Mouse (Mus musculus): ENCODE results near the gene Tkt. TPM values are rescaled to one million over a fixed set of nuclear protein-coding genes. Genes with fewer than 3 reads are reported as not detected.

Gene Tkt
- total and polyA plus RNA-seq, 2 experiments from 2014 or later, result 37.8 to 108 TPM

- TF ChIP-seq EP300 (IDR thresholded peaks at IDR 0.05; ENCODE audit: low read depth), result no peak; the same call in 1 of the 2 replicates
- no peak for TF ChIP-seq CTCF (IDR thresholded peaks at IDR 0.05; ENCODE audit: low read depth)
- Histone ChIP-seq H3K27me3 (ENCODE audit: control insufficient read depth, insufficient read depth, low read length) (no peaks in the 10 kb centered on the region), H3K9me3 (replicated peaks; ENCODE audit: control insufficient read depth, low read length) (no peaks in the 10 kb centered on the region), H3K36me3 (replicated peaks; ENCODE audit: control insufficient read depth, insufficient read depth, low read length) (no peaks in the 10 kb centered on the region), H3K9ac (replicated peaks; ENCODE audit: low read depth, low read length) (peak overlapping the region; percentile 89), H3K27ac (ENCODE audit: low read depth) (peak overlapping the region; percentile 97), H3K4me1 (ENCODE audit: control insufficient read depth, insufficient read depth) (peaks cover 42% of the 10 kb centered on the region), H3K4me2 (ENCODE audit: low read depth, low read length) (peak overlapping the region; percentile 94), H3K4me3 (ENCODE audit: low read depth, low read length) (peak overlapping the region; percentile 80)
- ATAC-seq (ENCODE audit: insufficient read depth, low read depth), result peak; percentile 90
- DNase-seq (ENCODE audit: low spot score), result peak; percentile 95
- under 1% methylated on average over 68 of the region's 69 CpGs for WGBS
These were observed 1.0 kb downstream of the Tkt start for GRCm38 (mm10) chr14:30548965-30549776.

DNA sequence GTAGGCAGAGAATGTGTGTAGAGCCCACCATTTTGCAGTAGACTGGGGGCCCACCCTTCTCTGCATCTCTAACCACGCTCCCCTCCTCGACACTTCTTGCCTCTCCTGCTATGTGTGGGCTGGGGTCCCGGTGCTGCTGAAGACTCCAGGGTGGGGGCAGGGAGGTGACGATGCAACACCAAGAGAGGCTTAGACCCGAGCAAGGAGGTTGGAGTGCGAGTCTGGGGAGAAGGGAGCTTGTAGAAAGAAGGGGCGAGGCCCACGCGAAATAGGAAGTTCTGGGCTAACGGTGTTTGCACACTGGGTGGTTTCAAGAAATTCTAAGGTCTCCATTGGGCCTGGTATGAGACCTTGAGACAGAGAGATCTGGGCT, 1.6 kb downstream of the Tkt start:
- H3K4me2 ChIP-seq (ENCODE audit: low read depth, low read length), result peak overlapping the region; percentile 94
- H3K4me3 ChIP-seq (ENCODE audit: low read depth, low read length), result peak overlapping the region; percentile 80
- no peak for ATAC-seq (ENCODE audit: insufficient read depth, low read depth)
- H3K4me1 ChIP-seq (ENCODE audit: control insufficient read depth, insufficient read depth), result peaks cover 42% of the 10 kb centered on the region
- H3K27ac ChIP-seq (ENCODE audit: low read depth), result peak overlapping the region; percentile 97
- no peaks in the 10 kb centered on the region for H3K9me3 ChIP-seq (replicated peaks; ENCODE audit: control insufficient read depth, low read length)
- no peak for TF ChIP-seq EP300 (IDR thresholded peaks at IDR 0.05; ENCODE audit: low read depth)
- TF ChIP-seq CTCF (IDR thresholded peaks at IDR 0.05; ENCODE audit: low read depth), result no peak
- H3K9ac ChIP-seq (replicated peaks; ENCODE audit: low read depth, low read length), result peak overlapping the region; percentile 89
- H3K27me3 ChIP-seq (ENCODE audit: control insufficient read depth, insufficient read depth, low read length), result no peaks in the 10 kb centered on the region
- H3K36me3 ChIP-seq (replicated peaks; ENCODE audit: control insufficient read depth, insufficient read depth, low read length), result no peaks in the 10 kb centered on the region
- WGBS, result 2% methylated on average over 10 of the region's 10 CpGs
- DNase-seq (ENCODE audit: low spot score), result no peak

GRCm38 (mm10) chr14:30550232-30551070, 2.3 kb downstream of the Tkt start:
- Histone ChIP-seq H3K27ac (ENCODE audit: low read depth) (peak overlapping the region; percentile 97; the same call in 1 of the 2 replicates), H3K36me3 (replicated peaks; ENCODE audit: control insufficient read depth, insufficient read depth, low read length) (no peaks in the 10 kb centered on the region), H3K4me3 (ENCODE audit: low read depth, low read length) (peak overlapping the region; percentile 80), H3K9me3 (replicated peaks; ENCODE audit: control insufficient read depth, low read length) (no peaks in the 10 kb centered on the region), H3K27me3 (ENCODE audit: control insufficient read depth, insufficient read depth, low read length) (no peaks in the 10 kb centered on the region), H3K9ac (replicated peaks; ENCODE audit: low read depth, low read length) (peak overlapping the region; percentile 89), H3K4me2 (ENCODE audit: low read depth, low read length) (peak overlapping the region; percentile 94), H3K4me1 (ENCODE audit: control insufficient read depth, insufficient read depth) (peaks cover 42% of the 10 kb centered on the region)
- no peak for TF ChIP-seq CTCF (IDR thresholded peaks at IDR 0.05; ENCODE audit: low read depth)
- no peak for TF ChIP-seq EP300 (IDR thresholded peaks at IDR 0.05; ENCODE audit: low read depth)
- DNase-seq (ENCODE audit: low spot score) (no peak), ATAC-seq (ENCODE audit: insufficient read depth, low read depth) (no peak)
- 30% methylated on average over 8 of the region's 8 CpGs for WGBS

DNA sequence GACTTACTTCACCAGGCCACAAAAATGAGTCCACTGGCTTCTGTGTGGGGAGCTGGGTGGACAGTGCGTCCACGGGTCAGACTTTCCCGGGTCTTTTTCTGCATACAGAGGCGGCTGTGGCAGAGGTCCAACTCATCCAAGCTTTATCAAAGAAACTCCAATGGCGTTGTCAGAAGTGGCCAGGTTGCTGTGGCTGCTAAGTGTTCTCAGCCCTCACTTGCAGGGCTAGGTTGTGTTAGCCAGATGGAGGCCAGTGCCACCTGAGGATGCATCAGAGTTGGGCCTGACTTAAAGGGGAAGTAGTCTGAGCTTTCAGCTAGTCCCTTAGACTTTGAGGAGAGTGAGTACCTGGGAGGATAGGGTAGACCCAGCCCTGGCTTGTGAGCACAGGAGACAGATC, 3.4 kb downstream of the Tkt start:
- H3K9ac ChIP-seq (replicated peaks; ENCODE audit: low read depth, low read length), result no peak overlapping the region
- DNase-seq (ENCODE audit: low spot score) (peak; percentile 45), ATAC-seq (ENCODE audit: insufficient read depth, low read depth) (no peak)
- peaks cover 42% of the 10 kb centered on the region for H3K4me1 ChIP-seq (ENCODE audit: control insufficient read depth, insufficient read depth)
- H3K27me3 ChIP-seq (ENCODE audit: control insufficient read depth, insufficient read depth, low read length), result no peaks in the 10 kb centered on the region
- H3K4me2 ChIP-seq (ENCODE audit: low read depth, low read length), result peak overlapping the region; percentile 94
- no peak overlapping the region for H3K4me3 ChIP-seq (ENCODE audit: low read depth, low read length)
- no peak overlapping the region for H3K27ac ChIP-seq (ENCODE audit: low read depth)
- WGBS, result 15% methylated on average over 5 of the region's 5 CpGs
- no peak for TF ChIP-seq EP300 (IDR thresholded peaks at IDR 0.05; ENCODE audit: low read depth)
- TF ChIP-seq CTCF (IDR thresholded peaks at IDR 0.05; ENCODE audit: low read depth), result no peak
- H3K36me3 ChIP-seq (replicated peaks; ENCODE audit: control insufficient read depth, insufficient read depth, low read length), result peaks cover 7% of the 10 kb centered on the region
- H3K9me3 ChIP-seq (replicated peaks; ENCODE audit: control insufficient read depth, low read length), result no peaks in the 10 kb centered on the region

DNA sequence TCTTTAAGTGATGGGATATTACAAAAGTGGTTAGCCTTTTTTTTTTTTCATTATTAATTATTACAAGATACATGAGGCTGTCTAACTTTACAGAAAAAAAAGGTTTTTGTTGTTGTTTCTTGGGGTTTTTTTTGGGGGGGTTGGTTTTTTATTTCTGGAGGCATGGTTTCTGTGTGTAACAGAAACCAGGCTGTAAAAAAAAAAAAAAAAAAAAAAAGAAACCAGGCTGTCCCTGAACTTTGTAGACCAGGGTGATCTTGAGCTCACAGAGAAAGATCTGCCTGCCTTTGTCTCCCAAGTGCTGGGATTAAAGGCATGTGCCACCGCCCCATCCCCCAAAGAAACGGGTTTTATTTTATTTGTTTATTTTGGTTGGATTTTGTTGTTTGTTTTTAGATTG, 3.8 kb downstream of the Tkt start:
- DNase-seq (ENCODE audit: low spot score), result no peak
- H3K4me2 ChIP-seq (ENCODE audit: low read depth, low read length), result no peak overlapping the region
- 90% methylated on average over 2 of the region's 2 CpGs for WGBS
- no peak overlapping the region for H3K27ac ChIP-seq (ENCODE audit: low read depth)
- no peak overlapping the region for H3K9ac ChIP-seq (replicated peaks; ENCODE audit: low read depth, low read length)
- no peak overlapping the region for H3K4me3 ChIP-seq (ENCODE audit: low read depth, low read length)
- no peaks in the 10 kb centered on the region for H3K27me3 ChIP-seq (ENCODE audit: control insufficient read depth, insufficient read depth, low read length)
- no peak for ATAC-seq (ENCODE audit: insufficient read depth, low read depth)
- H3K36me3 ChIP-seq (replicated peaks; ENCODE audit: control insufficient read depth, insufficient read depth, low read length), result peaks cover 9% of the 10 kb centered on the region
- peaks cover 42% of the 10 kb centered on the region for H3K4me1 ChIP-seq (ENCODE audit: control insufficient read depth, insufficient read depth)
- no peaks in the 10 kb centered on the region for H3K9me3 ChIP-seq (replicated peaks; ENCODE audit: control insufficient read depth, low read length)
- TF ChIP-seq CTCF (IDR thresholded peaks at IDR 0.05; ENCODE audit: low read depth), result no peak
- TF ChIP-seq EP300 (IDR thresholded peaks at IDR 0.05; ENCODE audit: low read depth), result no peak
